Mouse (Mus musculus) left cerebral cortex, postnatal 10 days (tissue): ENCODE measurements around the gene Hcst. TPM values are rescaled to one million over a fixed set of nuclear protein-coding genes. Genes with fewer than 3 reads are reported as not detected.

Experiments used
- DNase-seq, 2 experiments: peaks; one replicate each; pipeline ENCODE4 v3.0.0; 2021 to 2022; ENCODE audit warnings: low spot score in 2 of 2, mixed read lengths in 1 of 2; ENCODE audit errors: extremely low spot score in 1 of 2
- intact Hi-C: fragments of 180-260 bp; cut with DNase I; formaldehyde crosslinking; loops from one replicate; pipeline ENCODE4 v1.15.1; 2025
- total RNA-seq, 2 experiments: library from RNA; stranded (reverse); gene quantifications; 2 replicates each; pipeline ENCODE4 v1.2.3; 2021

Hcst gene
- total RNA-seq, 2 experiments from 2014 or later = 1.1 TPM; not detected in 1

DNA sequence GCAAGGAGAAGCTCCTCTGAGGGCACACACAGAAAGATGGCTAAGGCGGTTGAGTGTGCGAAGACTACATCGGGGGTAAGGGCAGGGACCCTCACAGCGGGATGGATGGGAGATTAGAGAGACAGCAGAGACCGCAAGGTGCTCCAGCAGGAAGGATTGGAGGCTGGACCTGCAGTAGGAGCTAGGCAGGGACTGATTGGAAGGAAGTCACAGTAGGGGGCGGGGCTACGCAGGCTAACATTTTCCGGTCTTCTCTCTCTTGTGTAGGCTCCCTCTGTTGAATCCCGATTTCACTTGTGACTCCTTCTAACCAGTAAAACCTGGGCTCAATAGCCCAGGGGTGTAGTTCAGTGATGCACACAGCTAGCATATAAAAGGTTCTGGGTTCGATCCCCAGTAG, 17.2 kb upstream of the Hcst start:
- DNase-seq = no peak
- intact Hi-C loops = no loop called here

DNA sequence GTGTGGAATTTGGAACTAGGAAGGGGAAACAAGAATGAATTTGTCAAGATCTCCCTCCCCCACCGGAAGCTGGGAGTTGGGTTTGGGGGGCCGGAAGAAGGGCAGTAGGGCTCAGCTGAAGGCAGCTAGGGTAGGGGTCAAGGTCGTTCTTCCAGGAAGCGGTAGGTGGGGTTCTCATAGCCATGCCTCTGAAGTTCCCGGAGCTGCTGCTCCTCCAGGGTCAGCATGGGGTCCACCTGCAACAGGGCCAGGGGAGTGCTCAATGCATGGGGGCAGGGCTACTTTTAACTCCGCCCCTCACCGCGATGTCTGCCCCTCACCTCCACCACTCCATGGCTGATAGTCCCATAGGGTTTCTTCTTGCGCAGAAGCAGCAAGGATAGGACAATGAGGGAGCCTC, 15.5 kb upstream of the Hcst start:
- no peak for DNase-seq
- intact Hi-C loops = no loop called here

GRCm38 (mm10) chr7:30434701-30435100, 15.0 kb upstream of the Hcst start:
- no peak for DNase-seq
- intact Hi-C loops = no loop called here

DNA sequence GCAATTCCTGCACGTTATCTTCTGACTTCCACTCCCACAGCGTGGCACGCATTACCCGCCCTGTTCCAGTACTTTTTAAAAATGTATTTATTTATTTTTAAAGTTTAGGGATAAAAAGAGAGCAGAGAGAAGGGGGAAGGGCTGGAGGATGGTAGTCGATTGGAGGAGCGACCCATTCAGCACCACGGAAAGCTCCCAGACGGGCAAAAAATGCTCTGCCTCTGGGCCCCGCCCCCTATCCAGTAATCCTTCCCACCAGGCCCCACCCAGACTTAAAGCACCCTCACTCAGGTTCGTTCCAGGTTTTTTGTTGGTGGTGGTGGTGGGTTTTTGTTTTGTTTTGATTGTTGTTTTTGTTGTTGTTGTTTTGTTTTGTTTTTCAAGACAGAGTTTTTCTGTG, 14.6 kb upstream of the Hcst start:
- intact Hi-C loops = no loop called here
- peak in 1 of 2 experiments; percentile 70 for DNase-seq

- intact Hi-C loops = loop anchor here (1.0 to 2.0 kb wide), 2 partner anchors 59 to 95 kb away; no protein-coding TSS in a partner anchor
- peak; percentile 84 for DNase-seq
Observed at GRCm38 (mm10) chr7:30431793-30432192, 12.1 kb upstream of the Hcst start.

DNA sequence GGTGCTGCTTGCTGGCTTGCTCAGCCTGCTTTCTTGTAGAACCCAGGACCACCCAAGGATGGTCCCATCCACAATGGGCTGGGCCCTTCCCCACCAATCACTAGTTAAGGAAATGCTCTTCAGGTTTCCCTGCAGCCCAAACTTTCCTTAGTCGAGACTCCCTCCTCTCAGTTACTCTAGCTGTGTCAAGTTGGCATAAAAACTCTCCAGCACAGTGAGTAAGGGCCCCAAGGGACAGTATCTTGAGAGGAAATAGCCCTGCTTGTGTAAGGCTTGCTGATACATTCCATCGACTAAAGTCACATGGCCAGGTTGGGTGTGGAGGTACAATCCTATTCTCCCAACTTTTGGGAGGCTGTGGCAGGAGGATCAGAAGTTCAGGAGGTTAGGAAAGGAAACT, 10.5 kb upstream of the Hcst start:
- intact Hi-C loops = no loop called here
- no peak for DNase-seq

GRCm38 (mm10) chr7:30429327-30429726, 9.7 kb upstream of the Hcst start:
- intact Hi-C loops = no loop called here

GRCm38 (mm10) chr7:30423071-30423641, 3.5 kb upstream of the Hcst start:
- DNase-seq = no peak
- intact Hi-C loops = no loop called here

More at GRCm38 (mm10) chr7:30429327-30429726, 9.7 kb upstream of the Hcst start:
- DNase-seq = no peak

DNA sequence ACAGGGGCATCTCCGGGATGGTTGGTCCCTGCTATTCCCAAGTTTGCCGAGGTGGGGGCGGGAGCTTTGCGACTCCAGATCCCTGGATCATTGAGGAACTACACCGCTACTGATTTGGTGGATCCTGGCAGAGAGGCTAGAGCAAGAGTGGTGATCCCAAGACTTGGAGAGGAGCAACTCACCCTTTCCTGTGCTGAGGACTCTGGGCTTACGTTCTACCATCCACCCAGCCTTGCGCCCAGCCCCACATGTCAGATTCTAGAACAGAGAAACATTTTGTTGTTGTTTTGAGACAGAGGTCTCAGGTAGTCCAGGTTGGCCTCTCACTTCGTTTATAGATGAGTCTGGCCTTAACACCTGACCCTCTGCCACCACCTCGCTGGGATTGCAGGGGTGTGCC, 2.9 kb upstream of the Hcst start:
- intact Hi-C loops = no loop called here
- no peak for DNase-seq

DNA sequence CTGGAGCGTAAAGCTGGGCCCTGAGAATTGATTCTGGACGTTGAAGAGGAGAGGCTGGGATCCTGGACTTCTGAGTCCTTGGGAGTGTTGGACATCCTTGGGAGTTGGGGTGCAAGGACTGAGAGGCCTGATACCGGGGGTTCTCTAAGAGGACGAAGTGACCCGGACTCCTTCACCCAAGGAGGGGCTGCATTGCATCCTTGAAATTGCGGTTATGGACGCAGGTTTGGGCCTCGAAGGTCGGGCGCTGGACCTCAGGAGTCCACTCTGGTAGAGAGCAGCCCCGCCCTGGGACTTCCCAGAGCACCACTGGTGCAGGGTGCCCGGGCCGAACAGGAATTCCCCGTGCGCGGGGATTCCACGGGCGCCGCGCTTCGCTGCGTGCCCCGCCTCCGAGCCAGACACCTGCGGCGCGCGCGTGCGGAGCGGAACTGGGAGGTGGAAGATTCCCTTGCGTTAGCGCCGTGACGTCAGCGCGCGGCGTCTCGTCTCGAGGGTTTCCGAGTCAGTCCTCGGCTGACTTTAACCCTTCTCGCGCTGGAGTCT, 2.3 kb upstream of the Hcst start:
- intact Hi-C loops = no loop called here
- DNase-seq = peak; percentile 88 to 96

GRCm38 (mm10) chr7:30421175-30421889, 1.7 kb upstream of the Hcst start, which contains the start of gene Nfkbid:
TSS of gene Nfkbid (plus strand) at chr7:30421732.
- DNase-seq = peak in 1 of 2 experiments; percentile 72
- intact Hi-C loops = no loop called here

DNA sequence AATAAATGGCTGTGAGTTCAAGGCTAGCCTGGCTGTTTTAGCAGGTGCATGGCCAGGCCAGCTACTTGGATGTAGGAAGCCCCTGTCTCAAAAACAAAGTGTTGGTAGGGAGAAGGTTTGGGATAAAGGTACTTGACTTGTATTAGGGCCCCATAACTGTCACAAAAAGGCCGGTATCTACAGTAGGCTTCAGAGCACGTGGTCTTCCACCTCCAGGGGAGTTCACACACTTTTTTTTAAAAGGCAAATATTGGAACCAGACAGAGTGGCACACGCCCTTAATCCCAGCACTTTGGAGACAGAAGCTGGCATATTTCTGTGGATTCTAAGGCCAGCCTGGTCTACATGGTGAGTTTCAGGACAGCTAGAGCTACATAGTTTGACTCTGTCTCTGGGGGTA, 1.0 kb upstream of the Hcst start:
- intact Hi-C loops = no loop called here
- DNase-seq = no peak

GRCm38 (mm10) chr7:30417856-30418255, 1.8 kb downstream of the Hcst start:
- intact Hi-C loops = no loop called here
- DNase-seq = no peak

GRCm38 (mm10) chr7:30413596-30413995, 6.1 kb downstream of the Hcst start, which contains the start of gene Tyrobp:
TSS of gene Tyrobp (plus strand) at chr7:30413760.
- no peak for DNase-seq
- intact Hi-C loops = no loop called here

DNA sequence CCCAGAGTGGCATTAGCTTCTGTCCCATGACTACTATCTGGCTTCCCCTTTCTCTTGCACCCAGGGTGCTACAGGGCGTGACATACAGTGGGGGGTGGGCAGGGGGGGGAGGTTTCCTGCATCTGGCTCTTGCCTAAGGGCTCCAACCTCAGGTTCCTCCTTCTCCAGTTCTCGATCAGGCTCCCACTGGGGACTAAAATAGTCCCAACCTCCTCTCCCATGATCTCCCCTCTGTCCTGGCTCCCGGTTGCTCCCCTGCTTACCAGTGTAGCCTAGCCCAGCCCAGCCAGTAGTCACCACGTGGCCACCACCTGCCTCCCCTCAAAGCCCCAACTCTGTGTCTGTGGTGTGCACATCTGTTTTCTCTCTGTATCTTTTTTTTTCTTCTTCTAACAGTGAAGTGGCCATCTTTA, 6.9 kb downstream of the Hcst start:
- intact Hi-C loops = no loop called here

GRCm38 (mm10) chr7:30411023-30411422, 8.6 kb downstream of the Hcst start:
- no peak for DNase-seq
- intact Hi-C loops = no loop called here

More for the DNA sequence above, 6.9 kb downstream of the Hcst start:
- DNase-seq = no peak

DNA sequence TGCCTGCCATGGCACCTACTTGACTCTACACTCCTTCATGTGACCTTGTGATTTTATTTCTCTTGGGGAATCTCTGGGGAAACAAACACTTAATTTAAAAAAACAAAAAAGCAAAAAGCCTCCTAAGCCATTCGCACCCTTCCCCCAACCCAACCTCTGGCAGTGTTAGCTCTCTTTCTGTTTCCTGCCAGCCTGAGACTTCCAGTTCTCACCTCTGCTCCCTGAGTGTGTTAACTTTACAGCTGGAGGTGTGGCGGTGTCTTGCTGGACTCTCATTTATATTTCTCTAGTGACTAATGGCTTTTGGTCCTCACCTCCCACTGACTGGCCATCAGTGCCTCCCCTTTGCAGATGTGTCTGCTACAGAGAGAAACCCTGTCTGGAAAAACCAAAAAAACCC, 9.9 kb downstream of the Hcst start:
- intact Hi-C loops = no loop called here
- DNase-seq = no peak

- DNase-seq = no peak
- intact Hi-C loops = no loop called here
Observed at GRCm38 (mm10) chr7:30408639-30409038, 11.0 kb downstream of the Hcst start.

- no peak for DNase-seq
- intact Hi-C loops = no loop called here
Observed at GRCm38 (mm10) chr7:30402343-30402742, 17.3 kb downstream of the Hcst start.

GRCm38 (mm10) chr7:30399671-30400070, 20.0 kb downstream of the Hcst start:
- intact Hi-C loops = no loop called here
- DNase-seq = no peak
